Mouse (Mus musculus): ENCODE results near the gene Adora3.
"Not testable (repeated sequence)": the region's sequence is repeated elsewhere in the genome, so short reads cannot be mapped to it uniquely, and the experiment has no call there.

Gene Adora3

DNA sequence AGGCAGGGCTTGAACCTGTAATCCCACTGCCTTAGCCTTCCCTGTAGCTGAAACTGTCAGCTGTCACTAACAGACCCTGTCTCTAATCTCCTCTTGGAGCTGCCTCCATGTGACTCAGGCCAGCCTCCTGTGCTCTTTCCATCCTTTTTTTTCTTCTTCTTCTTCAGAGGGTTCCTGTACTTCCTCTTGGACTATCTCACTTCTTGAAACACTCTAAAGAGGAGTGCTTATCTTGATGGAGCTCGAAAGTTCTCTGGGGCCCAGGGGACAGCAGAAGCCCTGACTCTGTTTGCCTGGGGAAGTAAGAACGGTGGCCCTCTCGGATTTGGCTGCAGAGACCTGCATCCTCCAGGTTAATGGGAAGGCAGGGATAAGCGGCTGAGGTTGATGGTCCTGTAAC, 33.6 kb downstream of the Adora3 start:
- no peak for DNase-seq (ENCODE audit: low spot score)

DNA sequence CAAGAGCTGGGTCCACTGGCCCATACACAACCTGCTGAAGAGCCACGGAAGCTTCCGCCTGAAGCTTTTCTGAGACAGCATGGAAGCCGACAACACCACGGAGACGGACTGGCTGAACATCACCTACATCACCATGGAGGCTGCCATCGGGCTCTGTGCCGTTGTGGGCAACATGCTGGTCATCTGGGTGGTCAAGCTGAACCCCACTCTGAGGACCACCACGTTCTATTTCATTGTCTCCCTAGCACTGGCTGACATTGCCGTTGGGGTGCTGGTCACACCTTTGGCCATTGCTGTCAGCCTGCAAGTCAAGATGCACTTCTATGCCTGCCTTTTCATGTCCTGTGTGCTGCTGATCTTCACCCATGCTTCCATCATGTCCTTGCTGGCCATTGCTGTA, 34.1 kb downstream of the Adora3 start:
- DNase-seq (ENCODE audit: low spot score) = no peak

DNA sequence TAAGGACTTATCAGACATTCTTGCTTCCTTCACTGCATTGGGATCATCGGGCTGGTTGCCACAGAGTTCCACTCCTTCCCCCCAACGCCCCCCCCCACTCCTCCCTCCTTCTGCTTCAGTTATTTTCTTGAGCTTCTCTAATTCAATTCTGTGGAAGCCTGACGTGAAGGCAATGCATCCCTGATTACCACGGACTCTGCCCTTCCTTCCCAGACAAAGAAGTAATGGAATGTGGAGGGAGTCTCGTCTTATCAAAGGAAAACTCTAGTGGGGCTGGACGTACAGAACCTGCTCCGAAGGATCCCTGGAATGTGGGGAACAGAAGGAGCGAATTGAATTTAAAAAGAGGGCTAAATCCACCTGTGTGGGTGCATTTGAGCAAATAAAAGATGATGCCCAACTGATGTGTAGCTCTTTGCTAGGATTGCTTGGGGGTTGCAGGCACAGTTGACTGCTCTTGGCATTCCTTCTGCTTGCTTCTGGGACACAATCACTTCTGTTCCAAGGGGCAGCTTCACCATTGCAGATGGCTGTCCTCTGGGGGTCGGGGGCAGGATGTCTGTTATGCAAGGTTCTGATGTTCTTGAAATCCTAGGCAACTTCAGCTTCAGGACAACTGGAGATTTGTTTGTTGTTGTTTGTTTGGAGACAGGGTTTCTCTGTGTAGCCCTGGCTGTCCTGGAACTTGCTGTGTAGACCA, 37.4 kb downstream of the Adora3 start:
- DNase-seq (ENCODE audit: low spot score) = no peak

DNA sequence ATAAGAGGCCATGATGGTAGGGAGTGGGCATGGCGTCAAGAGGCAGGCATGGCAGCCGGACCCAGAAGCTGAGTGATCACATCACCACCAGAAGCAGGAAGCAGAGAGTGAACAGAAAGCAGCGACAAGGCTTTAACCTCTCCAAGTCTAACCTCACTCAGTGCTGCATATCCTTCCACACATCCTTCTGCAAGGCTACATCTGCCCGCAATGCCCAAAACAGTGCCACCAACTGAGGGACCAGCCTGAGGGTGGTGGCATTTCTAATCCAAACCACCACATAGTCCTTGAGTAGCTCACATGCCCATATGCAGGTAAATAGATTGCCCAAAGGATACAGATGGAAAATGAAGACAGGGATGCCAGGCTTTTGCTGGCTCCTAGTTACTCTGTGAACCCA, 38.3 kb downstream of the Adora3 start:
- DNase-seq (ENCODE audit: low spot score) = no peak

DNA sequence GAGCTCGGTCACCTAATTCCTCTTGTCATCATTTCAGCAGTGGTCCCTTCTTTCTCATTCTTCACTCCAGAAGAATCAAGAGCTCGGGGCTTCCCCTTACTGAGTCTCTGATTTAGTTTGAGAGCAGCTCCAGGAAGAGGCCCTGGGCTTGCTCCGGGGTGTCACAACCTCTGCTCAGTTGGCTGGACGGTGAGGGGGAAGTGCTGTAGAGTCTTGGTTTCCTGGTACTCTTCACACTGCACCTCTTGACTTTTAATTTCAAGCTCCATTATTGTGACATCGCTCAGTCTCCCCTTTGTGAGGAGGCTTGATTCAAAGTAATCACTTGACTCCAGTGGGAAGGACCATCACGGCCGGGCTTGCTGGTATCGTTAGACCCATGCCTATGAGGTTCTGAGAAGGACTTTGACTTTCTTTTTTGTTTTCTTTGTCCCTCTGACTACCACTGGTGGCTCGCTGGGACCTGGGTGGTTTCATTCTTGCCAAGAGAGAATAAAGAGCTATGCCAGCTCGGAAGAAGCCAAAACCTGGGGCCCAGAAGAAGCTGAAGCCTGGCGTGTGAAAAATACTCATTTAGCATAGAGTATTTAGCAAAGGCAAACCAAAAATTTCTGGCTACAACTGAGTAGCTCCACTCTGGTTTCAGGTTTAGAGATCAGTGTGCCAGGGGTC, 40.0 kb downstream of the Adora3 start:
- peak; percentile 67 for DNase-seq (ENCODE audit: low spot score)

DNA sequence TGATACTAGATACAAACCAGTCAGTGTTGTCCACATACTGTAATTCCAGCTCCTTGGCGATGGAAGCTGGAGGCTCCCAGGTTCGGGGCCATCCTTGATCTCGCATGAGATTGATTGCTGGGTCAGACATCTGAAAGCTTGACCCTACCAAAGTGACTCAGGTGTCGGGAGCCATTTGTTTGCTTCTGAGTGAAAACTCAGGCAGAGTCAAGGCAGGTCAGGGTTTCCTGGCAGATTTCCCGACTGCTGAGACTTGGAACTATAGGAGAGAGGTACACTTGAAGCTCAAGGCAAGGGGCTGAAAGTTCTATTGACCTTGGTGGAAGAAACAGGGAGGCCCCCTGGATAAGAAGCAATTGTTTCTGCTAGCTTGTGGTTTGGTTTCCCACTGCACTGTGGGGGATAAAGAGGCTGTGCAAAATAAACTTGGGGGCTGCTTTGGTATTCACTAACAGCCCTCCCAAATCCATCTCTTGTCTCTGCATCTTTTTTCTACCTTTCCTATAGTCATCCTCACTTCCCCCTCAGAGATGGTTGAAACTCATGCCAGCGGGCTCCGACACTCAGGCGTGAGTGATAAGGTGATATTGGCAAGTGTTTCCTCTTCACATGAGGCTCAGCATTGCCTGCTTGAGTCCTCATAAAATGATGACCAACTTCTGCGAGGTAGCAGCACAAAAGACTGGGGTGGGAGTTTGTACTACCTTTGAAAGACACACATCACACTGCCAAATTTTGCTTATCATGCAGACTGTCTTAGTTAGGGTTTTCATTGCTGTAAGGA, 41.6 kb downstream of the Adora3 start:
- DNase-seq (ENCODE audit: low spot score) = no peak

DNA sequence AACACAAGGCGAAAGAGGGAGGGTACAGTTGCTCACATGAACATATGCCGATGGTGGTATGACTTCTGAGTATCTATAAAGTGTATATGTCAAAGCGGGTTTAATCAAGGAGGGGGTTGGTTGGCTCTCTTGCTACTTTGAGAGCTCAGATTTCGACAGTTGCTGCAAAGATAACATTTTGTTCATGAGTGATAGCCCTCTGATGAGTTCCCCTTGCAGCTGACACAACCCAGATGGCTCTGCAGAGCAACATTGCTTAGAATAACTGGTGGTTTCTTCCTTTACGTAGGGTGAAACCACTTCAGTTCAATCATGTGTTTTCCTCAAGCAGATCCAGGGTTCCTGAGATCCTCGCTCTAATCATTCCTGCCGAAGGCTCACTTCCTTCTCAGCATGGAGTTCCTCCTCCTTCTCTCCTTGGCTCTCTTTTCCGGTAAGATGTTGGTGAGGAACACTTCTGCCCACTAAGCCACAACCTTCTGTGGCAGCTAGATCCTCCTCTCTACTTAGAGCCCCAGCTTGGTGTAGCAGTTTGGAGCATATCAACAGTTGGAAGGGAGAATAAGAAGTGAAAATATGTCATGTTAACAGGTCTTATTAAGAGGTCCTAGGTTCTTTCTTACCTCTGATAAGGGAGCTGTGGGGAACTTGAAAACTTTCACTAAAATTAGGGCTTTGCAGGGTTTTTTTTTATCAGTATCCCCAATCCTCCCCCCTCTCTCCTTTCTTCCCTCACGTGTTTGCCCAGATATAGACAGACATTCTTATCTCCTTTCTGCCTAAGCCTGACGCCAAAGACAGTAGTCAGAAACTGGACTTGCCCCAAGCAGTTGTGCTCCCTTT, 43.4 kb downstream of the Adora3 start:
- DNase-seq (ENCODE audit: low spot score) = no peak

DNA sequence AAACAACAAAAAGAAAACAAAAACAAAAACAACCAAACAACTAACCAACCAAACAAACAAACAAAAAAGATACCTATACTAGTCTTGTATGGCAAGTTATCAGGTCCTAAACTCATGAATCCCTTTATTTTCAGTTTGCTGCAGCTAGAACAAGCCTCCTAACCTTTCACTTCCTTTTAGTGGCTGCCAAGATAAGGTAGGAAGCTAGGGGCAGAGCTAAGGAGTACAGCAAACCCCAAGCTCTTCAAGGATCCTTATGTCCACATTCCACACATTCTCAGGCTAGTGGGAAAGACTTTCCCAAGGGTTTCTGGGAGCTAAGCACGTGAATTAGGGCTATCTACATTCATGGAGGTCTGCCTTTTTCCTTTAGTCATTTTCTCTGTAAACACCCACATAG, 44.6 kb downstream of the Adora3 start:
- peak; percentile 77 for DNase-seq (ENCODE audit: low spot score)

DNA sequence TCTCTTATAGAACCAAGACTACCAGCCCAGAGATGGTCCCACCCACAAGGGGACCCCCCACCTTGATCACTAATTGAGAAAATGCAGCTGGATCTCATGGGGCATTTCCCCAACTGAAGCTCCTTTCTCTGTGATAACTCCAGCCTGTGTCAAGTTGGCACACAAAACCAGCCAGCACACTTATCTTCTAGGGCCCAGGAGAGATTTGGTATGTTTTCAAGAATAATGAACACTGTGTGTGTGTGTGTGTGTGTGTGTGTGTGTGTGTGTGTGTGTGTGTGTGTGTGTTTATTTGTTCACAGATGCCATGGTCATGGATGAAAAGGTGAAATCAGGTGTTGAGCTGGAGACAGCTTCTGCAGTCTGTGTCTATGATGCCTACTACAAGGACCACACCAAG, 45.8 kb downstream of the Adora3 start:
- DNase-seq (ENCODE audit: low spot score) = not testable (repeated sequence)

DNA sequence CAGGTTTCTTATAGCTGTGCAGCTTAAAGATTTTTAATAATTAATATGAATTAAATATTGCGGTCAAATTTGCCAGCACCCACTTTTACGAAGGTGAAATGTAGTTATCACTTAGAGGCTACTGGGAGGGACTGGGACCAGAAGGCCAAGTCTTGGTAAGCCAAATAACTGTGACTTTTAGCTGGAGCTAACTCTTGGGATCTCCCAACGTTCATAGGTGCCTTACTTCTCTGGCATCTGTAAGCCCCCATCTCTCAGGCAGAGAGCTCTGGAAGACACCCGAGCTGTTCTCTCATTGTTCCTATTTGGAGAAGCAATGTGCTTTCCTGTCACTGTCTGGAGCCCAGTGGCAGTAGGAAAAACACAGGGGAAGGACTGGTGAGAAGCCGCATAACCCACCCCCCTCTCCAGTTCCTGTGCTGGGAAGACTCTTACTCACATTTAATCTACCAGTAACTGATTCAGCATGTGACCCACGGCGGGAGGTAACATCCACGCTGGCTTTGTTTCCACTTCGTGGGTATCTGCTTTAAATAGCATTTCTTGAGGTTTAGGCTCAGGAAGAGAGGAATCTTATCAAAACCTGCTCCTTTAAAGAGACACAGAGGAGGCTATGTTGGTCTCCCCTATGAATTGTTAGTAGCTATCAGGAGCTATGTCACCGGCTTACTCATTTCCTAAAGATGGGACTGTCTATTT, 47.1 kb downstream of the Adora3 start:
- DNase-seq (ENCODE audit: low spot score) = no peak

DNA sequence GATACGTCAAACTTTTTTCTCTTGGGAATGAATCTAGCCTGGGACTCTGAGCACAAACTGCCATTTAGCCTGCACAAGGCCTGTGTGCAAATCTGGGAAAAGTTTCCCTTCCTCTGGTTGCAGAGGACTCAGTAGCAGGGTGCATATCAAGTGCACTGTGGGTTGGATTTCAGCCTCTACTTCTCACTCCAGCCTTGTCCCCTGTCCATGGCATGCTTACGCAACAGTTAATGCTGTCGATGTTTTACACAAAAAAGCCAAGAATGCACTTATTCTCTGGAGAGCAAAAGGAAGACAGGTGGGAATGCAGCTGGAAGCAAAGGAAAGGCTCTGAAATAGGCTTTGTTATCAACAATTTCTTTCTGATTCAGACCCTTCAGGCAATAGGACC, 47.7 kb downstream of the Adora3 start:
- no peak for DNase-seq (ENCODE audit: low spot score)

DNA sequence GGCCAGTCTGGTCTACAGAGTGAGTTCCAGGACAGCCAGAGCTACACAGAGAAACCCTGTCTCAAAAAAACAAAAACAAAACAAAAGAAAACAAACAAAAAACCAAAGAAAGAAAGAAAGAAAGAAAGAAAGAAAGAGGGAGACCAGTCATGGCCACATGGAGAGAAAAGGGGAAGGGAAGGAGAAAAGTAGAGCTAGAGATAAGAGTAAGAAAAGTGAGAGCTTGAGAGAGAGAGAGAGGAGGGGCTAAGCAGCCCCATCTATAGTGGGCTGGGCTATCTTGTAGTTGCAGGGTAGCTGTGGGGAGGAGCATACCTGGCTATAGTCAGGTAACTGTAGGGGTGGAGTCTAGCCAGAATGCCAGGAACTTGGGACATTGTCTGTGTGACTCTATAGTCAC, 50.1 kb downstream of the Adora3 start:
- DNase-seq (ENCODE audit: low spot score) = not testable (repeated sequence)

DNA sequence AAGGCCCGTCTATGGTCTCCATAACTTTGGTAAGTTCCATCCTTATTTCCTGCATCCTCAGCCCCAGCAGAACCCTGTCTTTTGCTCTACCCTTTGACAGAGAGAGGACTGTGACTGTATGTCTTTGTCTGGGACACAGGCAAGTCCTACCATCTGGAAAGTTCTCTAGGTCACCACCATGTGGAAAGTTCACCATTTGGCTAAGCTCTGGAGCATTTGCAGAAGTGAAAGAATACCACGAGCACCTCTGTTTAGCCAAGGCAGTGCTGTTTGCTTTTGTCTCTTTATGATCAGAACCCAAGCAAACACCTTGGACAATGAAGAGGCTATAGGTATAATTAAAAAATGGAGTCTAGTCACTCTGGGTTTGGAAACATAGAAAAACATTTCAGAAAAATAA, 51.3 kb downstream of the Adora3 start:
- no peak for DNase-seq (ENCODE audit: low spot score)

DNA sequence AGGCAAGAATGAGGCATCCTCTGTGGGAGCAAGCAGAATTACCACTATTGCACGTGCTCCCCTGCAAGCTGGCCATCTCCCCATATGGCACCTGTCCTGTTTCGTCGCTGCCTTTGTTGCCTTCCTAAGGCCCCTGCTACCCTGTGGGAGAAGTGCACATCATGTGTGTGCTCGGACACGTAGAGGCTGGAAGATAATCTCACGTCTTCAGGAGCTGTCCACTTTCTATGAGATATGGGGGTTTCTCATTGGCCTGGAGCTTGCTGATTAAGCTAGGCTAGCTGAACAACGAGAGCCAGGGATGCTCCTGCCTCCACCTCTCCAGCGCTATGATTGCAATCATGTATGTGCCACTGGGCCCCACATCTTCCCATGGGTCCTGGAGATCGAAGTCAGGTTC, 54.0 kb downstream of the Adora3 start:
- no peak for DNase-seq (ENCODE audit: low spot score)

DNA sequence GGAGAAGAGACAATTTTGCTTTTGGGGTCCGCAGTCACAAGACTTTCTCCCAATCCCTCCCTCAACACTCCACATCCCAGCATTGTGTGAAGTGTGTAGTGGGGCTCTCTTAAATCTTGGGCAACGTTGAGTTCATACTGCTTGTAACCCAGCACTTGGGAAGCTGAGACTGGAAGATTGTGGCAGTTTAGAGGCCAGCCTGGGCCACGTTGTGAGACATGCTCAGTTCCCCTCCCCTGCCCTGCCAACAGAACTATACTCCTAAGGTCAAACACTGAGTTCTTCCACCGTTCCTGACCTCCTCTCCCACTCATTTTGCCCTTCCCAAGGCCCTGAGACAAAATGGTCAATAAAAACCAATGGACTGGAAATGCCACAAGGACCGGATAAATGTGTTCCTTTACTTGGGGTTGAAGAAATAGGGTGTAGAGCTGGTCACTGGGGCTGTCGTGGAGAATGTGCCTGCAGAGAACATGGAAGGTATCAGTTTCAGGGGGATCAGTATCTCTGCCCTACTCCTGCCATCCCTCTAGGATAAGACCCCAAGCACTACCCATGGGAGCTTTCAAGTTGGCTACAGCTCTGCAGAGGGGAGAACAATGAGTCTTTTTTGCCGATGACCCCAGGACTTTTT, 57.0 kb downstream of the Adora3 start:
- DNase-seq (ENCODE audit: low spot score) = no peak

DNA sequence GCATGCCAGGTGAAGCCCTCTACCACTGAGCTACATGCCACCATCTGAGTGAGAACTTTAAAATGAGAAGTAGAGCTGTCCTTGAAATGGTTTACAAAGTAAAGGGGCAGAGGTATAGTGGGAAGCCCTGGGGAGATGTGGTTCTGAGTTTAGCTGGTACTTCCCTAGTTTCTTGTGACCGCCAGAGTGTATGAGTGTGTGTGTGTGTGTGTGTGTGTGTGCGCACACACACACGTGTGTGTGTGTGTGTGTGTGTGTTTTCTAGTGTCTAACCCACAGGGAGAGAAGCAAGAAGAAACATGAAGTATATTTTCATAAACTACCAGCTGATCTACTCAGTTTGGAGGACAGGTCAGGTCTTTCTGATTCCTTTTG, 57.5 kb downstream of the Adora3 start:
- no peak for DNase-seq (ENCODE audit: low spot score)

DNA sequence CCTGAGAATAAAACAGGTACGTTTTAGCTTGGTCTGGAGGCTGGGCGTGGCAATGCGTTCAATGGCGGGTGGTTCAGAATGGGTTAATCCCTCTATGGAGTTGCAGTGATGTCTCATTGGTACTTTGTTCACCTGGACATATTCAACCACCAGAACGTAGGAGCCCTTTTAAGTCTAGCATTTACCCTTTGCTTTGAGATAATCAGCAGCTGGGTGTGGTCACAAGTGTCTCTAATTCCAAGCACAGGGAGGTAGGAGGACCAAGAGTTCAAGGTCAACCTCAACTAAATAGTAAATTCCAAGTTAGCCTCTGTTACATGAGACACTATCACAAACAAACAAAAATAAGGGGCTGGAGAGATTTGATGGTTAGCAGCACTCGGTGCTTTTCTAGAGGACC, 58.1 kb downstream of the Adora3 start:
- no peak for DNase-seq (ENCODE audit: low spot score)

DNA sequence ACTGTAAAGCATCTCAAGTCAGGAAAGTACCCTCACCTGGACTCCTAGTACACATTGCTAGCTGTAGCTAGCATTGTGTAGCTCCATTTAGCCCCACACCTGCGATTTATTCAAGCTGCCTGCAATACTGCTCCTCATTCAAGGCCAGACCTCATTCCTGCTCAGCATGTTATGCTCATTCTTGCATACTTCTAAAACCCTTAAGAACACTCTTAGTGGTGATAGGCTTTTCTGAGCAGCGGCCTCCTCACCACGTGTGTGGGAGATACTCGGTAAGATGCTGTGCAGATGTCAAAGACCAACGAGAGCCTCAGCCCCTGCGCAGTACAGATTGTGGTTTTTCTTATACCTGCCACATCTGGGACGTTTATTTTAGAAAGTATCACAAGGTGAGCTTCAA, 59.2 kb downstream of the Adora3 start:
- no peak for DNase-seq (ENCODE audit: low spot score)

DNA sequence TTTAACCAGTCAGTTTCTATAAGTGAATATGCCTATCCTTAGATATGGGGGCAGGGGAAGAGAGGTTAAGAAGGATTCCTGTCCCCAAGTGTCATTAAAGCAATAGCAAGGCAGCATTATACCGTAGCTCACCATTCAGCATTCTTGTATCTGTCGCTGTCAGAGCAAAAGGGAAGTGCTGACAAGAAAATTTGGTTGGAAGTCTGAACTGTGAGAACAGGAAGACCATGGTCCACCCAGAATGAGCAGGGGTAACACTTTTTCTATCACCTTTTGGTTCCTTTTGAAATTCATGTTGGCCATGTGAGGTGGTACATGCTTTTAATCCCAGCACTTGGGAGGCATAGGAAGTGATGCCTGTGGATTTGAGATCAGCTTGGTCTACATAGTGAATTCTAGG, 60.4 kb downstream of the Adora3 start:
- DNase-seq (ENCODE audit: low spot score) = no peak

DNA sequence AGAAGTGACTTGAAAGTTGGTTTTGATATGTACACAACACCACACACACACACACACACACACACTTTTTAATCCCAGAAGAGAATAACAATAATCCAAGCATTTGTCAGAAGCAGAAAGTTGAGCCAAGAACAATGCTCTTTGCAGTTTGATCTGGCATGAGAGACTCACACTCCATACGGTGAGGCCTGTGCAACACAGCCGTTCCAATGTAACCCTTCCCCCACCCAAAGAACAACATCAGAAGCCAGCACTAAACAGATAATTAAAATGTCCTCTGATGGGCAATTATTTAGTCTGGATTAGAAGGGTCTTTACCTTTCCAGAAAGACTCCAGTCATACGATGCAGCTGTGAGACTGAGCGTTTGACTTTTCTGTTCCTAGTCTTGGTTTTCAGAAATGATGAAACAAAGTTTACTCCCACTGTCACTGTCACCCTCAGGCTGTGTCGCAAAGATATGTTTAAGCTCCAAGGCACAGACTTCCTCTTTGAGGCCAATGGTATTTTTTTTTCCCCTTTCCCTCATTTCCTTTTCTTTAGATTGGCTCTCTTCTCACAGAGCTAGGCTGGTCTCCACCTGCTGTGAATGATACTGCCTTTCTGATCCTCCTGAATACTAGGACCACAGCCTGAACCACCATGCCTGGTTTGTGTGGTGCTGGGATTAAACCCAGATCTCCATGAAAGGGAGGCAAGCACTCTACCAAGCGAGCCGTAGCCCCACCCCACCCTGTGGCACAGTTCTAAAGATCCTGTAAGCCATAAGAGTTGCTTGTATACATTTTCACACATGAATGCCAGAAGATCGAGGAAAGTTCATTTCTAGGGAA, 61.8 kb downstream of the Adora3 start, which contains the start of gene I830077J02Rik:
Gene I830077J02Rik, minus strand, starts transcription at position 425 of the 832 bp plus-strand sequence.
- peak; percentile 19 for DNase-seq (ENCODE audit: low spot score)
